Mouse (Mus musculus) heart, postnatal 10 days (tissue): ENCODE data around the gene Tm7sf2. TPM values are rescaled to one million over a fixed set of nuclear protein-coding genes. Genes with fewer than 3 reads are reported as not detected.
"Not testable (repeated sequence)": the region's sequence is repeated elsewhere in the genome, so short reads cannot be mapped to it uniquely, and the experiment has no call there.

Source experiments
- DNase-seq, 2 experiments: peaks; one replicate each; pipeline ENCODE4 v3.0.0; 2021
- intact Hi-C: fragments of 180-260 bp; cut with DNase I; formaldehyde crosslinking; loops from one replicate; pipeline ENCODE4 v1.15.1; 2025
- total RNA-seq, 2 experiments: library from RNA; stranded (reverse); gene quantifications; 2 replicates each; pipeline ENCODE4 v1.2.3; 2021

The Tm7sf2 gene
- total RNA-seq, 2 experiments from 2014 or later, result 2.7 to 2.9 TPM

GRCm38 (mm10) chr19:6046294-6047153 is 21.6 kb downstream of the Tm7sf2 start, which contains the start of gene Syvn1:
Gene Syvn1, plus strand, starts transcription at chr19:6046576.
- DNase-seq, result peak; percentile 94 to 95
- intact Hi-C loops, result loop anchor here (5.0 kb wide), 1 partner anchor 81 kb away; the partner anchor contains the start of gene Snx15

GRCm38 (mm10) chr19:6045366-6046293 is 22.5 kb downstream of the Tm7sf2 start:
- no peak for DNase-seq
- intact Hi-C loops, result loop anchor here (5.0 kb wide), 1 partner anchor 82 kb away; the partner anchor contains the start of gene Snx15

- intact Hi-C loops, result loop anchor here (1.0 kb wide), 1 partner anchor 79 kb away; no protein-coding TSS in a partner anchor
- DNase-seq, result not testable (repeated sequence)
Measured at GRCm38 (mm10) chr19:6044102-6044501, 24.1 kb downstream of the Tm7sf2 start.

GRCm38 (mm10) chr19:6042293-6042692 is 25.9 kb downstream of the Tm7sf2 start:
- intact Hi-C loops, result no loop called here
- DNase-seq, result no peak

GRCm38 (mm10) chr19:6040002-6040401 is 28.2 kb downstream of the Tm7sf2 start:
- intact Hi-C loops, result no loop called here
- no peak for DNase-seq

GRCm38 (mm10) chr19:6038326-6038725 is 29.8 kb downstream of the Tm7sf2 start:
- intact Hi-C loops, result no loop called here
- no peak for DNase-seq

GRCm38 (mm10) chr19:6037695-6038094 is 30.5 kb downstream of the Tm7sf2 start:
- DNase-seq, result no peak
- intact Hi-C loops, result no loop called here

- intact Hi-C loops, result no loop called here
- no peak for DNase-seq
Measured at GRCm38 (mm10) chr19:6035966-6036585, 32.1 kb downstream of the Tm7sf2 start.

GRCm38 (mm10) chr19:6030520-6031280 is 37.5 kb downstream of the Tm7sf2 start:
- intact Hi-C loops, result no loop called here
- no peak for DNase-seq

GRCm38 (mm10) chr19:6029426-6029825 is 38.7 kb downstream of the Tm7sf2 start:
- intact Hi-C loops, result no loop called here
- DNase-seq, result no peak

GRCm38 (mm10) chr19:6028991-6029390 is 39.2 kb downstream of the Tm7sf2 start:
- intact Hi-C loops, result no loop called here
- DNase-seq, result no peak

GRCm38 (mm10) chr19:6023930-6024329 is 44.2 kb downstream of the Tm7sf2 start:
- DNase-seq, result no peak
- intact Hi-C loops, result no loop called here

GRCm38 (mm10) chr19:6023059-6023458 is 45.1 kb downstream of the Tm7sf2 start:
- no peak for DNase-seq
- intact Hi-C loops, result no loop called here

GRCm38 (mm10) chr19:6020276-6020675 is 47.9 kb downstream of the Tm7sf2 start:
- no peak for DNase-seq
- intact Hi-C loops, result no loop called here

- DNase-seq, result peak; percentile 83 to 94
- intact Hi-C loops, result loop anchor here (1.0 to 10.0 kb wide), 2 partner anchors 53 to 234 kb away; no protein-coding TSS in a partner anchor
Measured at GRCm38 (mm10) chr19:6018142-6019089, 49.8 kb downstream of the Tm7sf2 start.

- intact Hi-C loops, result loop anchor here (2.0 to 10.0 kb wide), 2 partner anchors 96 to 232 kb away; no protein-coding TSS in a partner anchor
- DNase-seq, result peak; percentile 9 to 17
Measured at GRCm38 (mm10) chr19:6016532-6016931, 51.6 kb downstream of the Tm7sf2 start.

GRCm38 (mm10) chr19:6015511-6016315 is 52.5 kb downstream of the Tm7sf2 start, which contains the start of gene Capn1:
Gene Capn1, minus strand, starts transcription at chr19:6015897.
- DNase-seq, result peak; percentile 83 to 86
- intact Hi-C loops, result loop anchor here (2.0 to 10.0 kb wide), 2 partner anchors 95 to 231 kb away; no protein-coding TSS in a partner anchor
